Mouse (Mus musculus) liver, embryonic 15.5 days (tissue): ENCODE results near the gene Akain1. TPM values are rescaled to one million over a fixed set of nuclear protein-coding genes. Genes with fewer than 3 reads are reported as not detected.

Experiments
- ATAC-seq: fragments of 200-750 bp; cut with Nextera tagmentation; 2 replicates; pipeline ENCODE4 v1.8.0; 2017; ENCODE audit warnings: moderate number of reproducible peaks, mild to moderate bottlenecking, moderate library complexity; ENCODE audit not compliant: insufficient read depth
- H3K27ac ChIP-seq: fragments of 300-500 bp; sonication (generic); replicated peaks from 2 replicates; pipeline ENCODE4 v1.5.1; 2015; ENCODE audit warnings: mild to moderate bottlenecking, inconsistent platforms
- H3K27me3 ChIP-seq: fragments of 300-500 bp; sonication (generic); 2 replicates; pipeline ENCODE4 v1.6.1; 2015; ENCODE audit warnings: mild to moderate bottlenecking, inconsistent platforms
- H3K36me3 ChIP-seq: fragments of 300-500 bp; sonication (generic); replicated peaks from 2 replicates; pipeline ENCODE4 v1.6.1; 2015; ENCODE audit warnings: moderate library complexity, mild to moderate bottlenecking, inconsistent platforms
- H3K4me1 ChIP-seq: fragments of 300-500 bp; sonication (generic); replicated peaks from 2 replicates; pipeline ENCODE4 v1.6.1; 2015; ENCODE audit warnings: inconsistent platforms
- H3K4me2 ChIP-seq: fragments of 300-500 bp; sonication (generic); 2 replicates; pipeline ENCODE4 v1.6.1; 2015; ENCODE audit warnings: moderate library complexity, mild to moderate bottlenecking, inconsistent platforms
- H3K4me3 ChIP-seq: fragments of 300-500 bp; sonication (generic); replicated peaks from 2 replicates; pipeline ENCODE4 v1.5.1; 2015; ENCODE audit warnings: mild to moderate bottlenecking, inconsistent platforms
- H3K9ac ChIP-seq: fragments of 300-500 bp; sonication (generic); 2 replicates; pipeline ENCODE4 v1.6.1; 2015; ENCODE audit warnings: moderate library complexity, mild to moderate bottlenecking, inconsistent platforms
- H3K9me3 ChIP-seq: fragments of 300-500 bp; sonication (generic); replicated peaks from 2 replicates; pipeline ENCODE4 v1.6.1; 2016; ENCODE audit warnings: inconsistent platforms
- WGBS: fragments of 180-500 bp; shearing (Covaris S2); methylation state at CpG from one replicate; pipeline ENCODE4 v1.1.7; 2015; ENCODE audit warnings: mixed read lengths; ENCODE audit not compliant: insufficient replicate concordance; 5-methylcytosine and 5-hydroxymethylcytosine counted together
- polyA plus RNA-seq: library from polyadenylated mRNA; unstranded; fragments of >200 nt; fragmentation: Nextera tagmentation; extraction: Ambion mirVana; gene quantifications from 2 replicates; pipeline ENCODE4 v1.2.1, GENCODE M21; 2015

Akain1 gene
- polyA plus RNA-seq = not detected in 2 replicates

GRCm38 (mm10) chr17:69438990-69439491, at the start of gene Akain1:
Gene Akain1 (plus strand): TSS chr17:69439326.
- H3K9ac ChIP-seq = no peak within 1 kb of the TSS
- H3K4me3 ChIP-seq = peak within 1 kb of the TSS; percentile 36
- H3K9me3 ChIP-seq = no peaks in the 10 kb centered on the region
- peaks cover 11% of the 10 kb centered on the region for H3K4me1 ChIP-seq
- no peaks in the 10 kb centered on the region for H3K36me3 ChIP-seq
- peak; percentile 76 for ATAC-seq
- H3K27me3 ChIP-seq = peaks cover 47% of the 10 kb centered on the region
- WGBS = under 1% methylated on average over 44 of the region's 44 CpGs
- no peak within 1 kb of the TSS for H3K27ac ChIP-seq
- peak within 1 kb of the TSS; percentile 58 for H3K4me2 ChIP-seq

DNA sequence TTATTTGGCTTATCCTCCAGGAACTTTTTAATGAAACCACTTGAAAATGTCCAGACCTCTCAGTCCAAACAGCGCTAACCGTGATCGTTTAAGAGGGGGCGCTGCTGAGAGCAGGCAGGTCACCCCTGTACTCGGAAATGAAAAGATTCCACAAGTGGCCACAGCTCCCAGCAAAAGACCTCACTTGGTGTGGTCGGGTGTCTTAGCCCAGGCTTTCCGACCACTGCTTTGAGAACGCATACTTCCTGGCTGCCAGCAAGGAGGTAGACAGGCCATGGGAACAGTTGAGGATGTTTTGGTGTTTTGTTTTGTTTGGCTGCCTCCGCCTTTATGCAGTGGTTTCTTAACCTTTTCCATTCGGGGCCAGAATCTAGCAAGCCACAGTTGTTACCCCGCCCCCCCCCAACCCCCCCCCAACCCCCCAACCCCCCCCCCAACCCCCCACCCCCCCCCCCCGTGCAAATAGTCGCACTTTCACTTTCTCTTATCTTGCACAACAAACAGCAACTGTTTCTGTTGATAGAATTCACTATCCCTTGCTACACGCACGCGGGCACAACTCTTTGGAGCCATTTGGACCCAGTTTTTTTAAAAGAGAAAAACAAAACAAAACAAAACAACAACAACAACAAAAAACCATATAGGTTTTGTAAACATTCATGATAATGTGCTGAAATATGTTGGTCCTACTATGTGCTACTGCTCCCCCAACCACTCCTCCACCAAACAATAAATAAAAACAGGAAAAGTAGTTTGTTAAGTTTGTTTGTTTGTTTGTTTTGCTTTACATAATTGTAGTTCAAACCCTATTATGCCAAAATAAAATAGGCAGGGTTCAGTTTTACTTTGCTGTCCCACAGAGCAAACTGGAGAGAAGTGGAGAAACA, 42.7 kb upstream of the Akain1 start:
- Histone ChIP-seq H3K9ac (peak overlapping the region; percentile 64), H3K27ac (peak overlapping the region; percentile 79), H3K4me1 (peaks cover 28% of the 10 kb centered on the region), H3K27me3 (no peaks in the 10 kb centered on the region), H3K36me3 (no peaks in the 10 kb centered on the region), H3K4me3 (peak overlapping the region; percentile 50), H3K4me2 (peak overlapping the region; percentile 74), H3K9me3 (no peaks in the 10 kb centered on the region)
- 9% methylated on average over 16 of the region's 16 CpGs for WGBS
- ATAC-seq = peak; percentile 68

DNA sequence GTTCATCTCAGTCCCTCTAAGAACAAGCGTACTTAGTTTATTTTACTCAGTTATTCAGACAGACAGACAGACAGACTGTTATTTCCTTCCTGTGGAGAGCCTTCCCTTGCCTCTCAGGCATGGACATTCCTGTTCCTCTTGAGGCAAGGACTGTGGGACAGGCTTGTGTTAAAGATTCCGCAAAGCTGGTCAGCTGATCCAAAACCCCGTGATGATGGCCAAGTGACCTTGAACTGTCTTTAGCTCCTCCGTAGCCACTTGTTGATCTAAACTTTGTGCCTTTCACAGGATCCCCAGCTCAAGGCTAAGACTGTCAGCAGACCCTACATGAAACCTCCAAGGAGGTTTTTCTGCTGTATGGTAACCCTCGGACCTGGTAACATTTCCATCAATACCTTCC, 42.0 kb upstream of the Akain1 start:
- WGBS = 48% methylated on average over 5 of the region's 5 CpGs
- H3K4me2 ChIP-seq = peak overlapping the region; percentile 74
- H3K36me3 ChIP-seq = no peaks in the 10 kb centered on the region
- 0 out of 2 replicates have a peak, but pooled peaks have one; percentile 10 for ATAC-seq
- H3K9ac ChIP-seq = no peak overlapping the region
- H3K27me3 ChIP-seq = no peaks in the 10 kb centered on the region
- H3K4me3 ChIP-seq = no peak overlapping the region
- H3K4me1 ChIP-seq = peaks cover 28% of the 10 kb centered on the region
- H3K9me3 ChIP-seq = no peaks in the 10 kb centered on the region
- H3K27ac ChIP-seq = peak overlapping the region; percentile 57; the same call in 1 of the 2 replicates

GRCm38 (mm10) chr17:69398092-69398491, 41.0 kb upstream of the Akain1 start:
- Histone ChIP-seq H3K27me3 (no peaks in the 10 kb centered on the region), H3K4me2 (no peak overlapping the region), H3K4me1 (peaks cover 28% of the 10 kb centered on the region), H3K27ac (peak overlapping the region; percentile 14; the same call in 1 of the 2 replicates), H3K36me3 (no peaks in the 10 kb centered on the region), H3K9me3 (no peaks in the 10 kb centered on the region), H3K9ac (no peak overlapping the region), H3K4me3 (no peak overlapping the region)
- no peak for ATAC-seq

- Histone ChIP-seq H3K9me3 (no peaks in the 10 kb centered on the region), H3K27ac (no peak overlapping the region), H3K36me3 (no peaks in the 10 kb centered on the region), H3K9ac (no peak overlapping the region), H3K4me3 (no peak overlapping the region), H3K27me3 (no peaks in the 10 kb centered on the region), H3K4me1 (peaks cover 18% of the 10 kb centered on the region), H3K4me2 (no peak overlapping the region)
- WGBS = 45% methylated on average over 2 of the region's 2 CpGs
- no peak for ATAC-seq
Observed at GRCm38 (mm10) chr17:69401146-69401545, 38.0 kb upstream of the Akain1 start.

GRCm38 (mm10) chr17:69416163-69416562, 23.0 kb upstream of the Akain1 start:
- peak overlapping the region; percentile 89 for H3K27ac ChIP-seq
- H3K9me3 ChIP-seq = no peaks in the 10 kb centered on the region
- peak overlapping the region; percentile 83 for H3K4me2 ChIP-seq
- H3K4me1 ChIP-seq = peaks cover 21% of the 10 kb centered on the region
- H3K27me3 ChIP-seq = no peaks in the 10 kb centered on the region
- H3K9ac ChIP-seq = peak overlapping the region; percentile 72
- H3K36me3 ChIP-seq = no peaks in the 10 kb centered on the region
- peak overlapping the region; percentile 88 for H3K4me3 ChIP-seq
- no peak for ATAC-seq

- peak; percentile 100 for ATAC-seq
- Histone ChIP-seq H3K9ac (peak overlapping the region; percentile 72), H3K4me2 (peak overlapping the region; percentile 83), H3K4me1 (peaks cover 21% of the 10 kb centered on the region), H3K27ac (peak overlapping the region; percentile 89), H3K27me3 (no peaks in the 10 kb centered on the region), H3K9me3 (no peaks in the 10 kb centered on the region), H3K4me3 (peak overlapping the region; percentile 88), H3K36me3 (no peaks in the 10 kb centered on the region)
- WGBS = under 1% methylated on average over 56 of the region's 56 CpGs
Observed at GRCm38 (mm10) chr17:69416920-69417661, 22.0 kb upstream of the Akain1 start.

DNA sequence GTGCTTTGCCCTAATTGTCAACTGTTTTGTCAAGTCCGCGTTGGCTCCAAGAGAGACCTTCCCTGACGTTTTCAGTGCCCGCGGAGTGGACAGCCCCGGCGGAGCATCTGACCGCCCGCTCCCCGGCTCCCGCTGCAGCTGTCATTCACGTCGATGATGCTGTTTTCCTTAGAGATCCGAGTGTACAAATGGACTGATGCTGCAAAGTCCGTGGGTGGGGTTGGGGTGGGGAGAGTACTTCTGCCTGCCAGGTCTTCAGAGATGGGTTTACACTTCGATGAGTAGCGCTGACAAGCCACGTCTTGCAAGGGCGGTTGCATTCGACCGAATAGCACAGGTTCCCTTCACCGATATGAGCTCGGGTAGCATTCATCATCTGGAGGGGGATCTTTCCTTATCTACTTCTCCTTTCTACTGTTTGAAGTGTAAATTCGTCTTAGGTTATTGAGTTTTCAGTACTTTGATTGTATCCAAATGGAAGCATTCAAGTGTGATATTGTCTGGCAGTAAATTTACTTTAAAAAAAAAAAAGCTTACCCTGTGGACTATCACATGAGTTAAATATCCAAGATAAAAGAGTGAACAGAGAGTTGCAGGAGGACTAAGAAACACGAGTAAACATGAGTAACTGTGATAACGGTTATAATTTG, 21.3 kb upstream of the Akain1 start:
- peak; percentile 41 for ATAC-seq
- Histone ChIP-seq H3K4me3 (peak overlapping the region; percentile 88), H3K27ac (peak overlapping the region; percentile 89), H3K9me3 (no peaks in the 10 kb centered on the region), H3K4me1 (peaks cover 23% of the 10 kb centered on the region), H3K27me3 (no peaks in the 10 kb centered on the region), H3K9ac (peak overlapping the region; percentile 72), H3K4me2 (peak overlapping the region; percentile 83), H3K36me3 (no peaks in the 10 kb centered on the region)
- 2% methylated on average over 26 of the region's 26 CpGs for WGBS

DNA sequence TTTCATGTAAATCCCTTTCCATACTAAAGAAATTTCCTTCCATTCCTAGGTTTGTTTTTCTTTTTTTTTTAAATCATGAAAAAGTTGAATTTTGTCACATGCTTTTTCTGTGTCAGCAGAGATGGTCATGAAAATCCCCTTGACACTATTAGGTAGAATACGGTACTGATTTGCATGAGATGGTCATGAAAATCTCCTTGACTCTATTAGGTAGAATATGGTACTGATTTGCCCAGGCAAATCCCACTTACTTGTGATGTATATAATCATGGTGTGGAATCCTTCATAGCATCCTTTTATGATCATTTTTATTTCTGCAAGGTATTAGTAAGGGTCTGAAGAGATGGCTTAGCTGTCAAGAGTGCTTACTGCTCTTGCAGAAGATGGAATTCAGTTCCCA, 17.5 kb upstream of the Akain1 start:
- no peak overlapping the region for H3K4me3 ChIP-seq
- ATAC-seq = no peak
- WGBS = 21% methylated on average over 1 of the region's 1 CpGs
- no peaks in the 10 kb centered on the region for H3K36me3 ChIP-seq
- H3K27me3 ChIP-seq = no peaks in the 10 kb centered on the region
- no peak overlapping the region for H3K4me2 ChIP-seq
- H3K9ac ChIP-seq = no peak overlapping the region
- peaks cover 13% of the 10 kb centered on the region for H3K4me1 ChIP-seq
- H3K9me3 ChIP-seq = no peaks in the 10 kb centered on the region
- H3K27ac ChIP-seq = no peak overlapping the region

GRCm38 (mm10) chr17:69437836-69438235, 1.3 kb upstream of the Akain1 start:
- WGBS = 59% methylated on average over 5 of the region's 5 CpGs
- Histone ChIP-seq H3K4me2 (no peak overlapping the region), H3K27me3 (peaks cover 47% of the 10 kb centered on the region)

DNA sequence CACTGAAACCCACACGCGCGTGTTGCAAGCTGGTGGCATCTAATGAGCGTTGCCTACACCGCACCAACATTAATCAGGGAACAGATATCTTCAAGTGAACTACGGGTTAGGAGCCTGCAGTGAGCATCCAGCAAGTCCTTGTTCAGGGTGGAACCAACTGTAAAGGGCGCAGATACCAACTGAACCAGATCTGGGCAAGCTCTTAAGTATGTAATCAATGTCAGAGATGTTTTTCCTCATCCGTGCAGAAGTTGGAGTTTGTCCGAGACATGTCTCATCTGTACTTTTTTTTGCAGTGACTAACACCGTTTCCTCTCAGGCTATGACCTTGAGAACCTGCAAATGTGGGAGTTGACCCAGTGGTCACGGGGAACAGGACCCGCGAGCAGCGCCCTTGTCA, 640 bp upstream of the Akain1 start:
- no peak overlapping the region for H3K27ac ChIP-seq
- H3K4me2 ChIP-seq = peak overlapping the region; percentile 58
- no peak for ATAC-seq
- 30% methylated on average over 14 of the region's 14 CpGs for WGBS
- H3K4me3 ChIP-seq = no peak overlapping the region
- H3K4me1 ChIP-seq = peaks cover 11% of the 10 kb centered on the region
- no peak overlapping the region for H3K9ac ChIP-seq
- H3K27me3 ChIP-seq = peaks cover 47% of the 10 kb centered on the region
- H3K9me3 ChIP-seq = no peaks in the 10 kb centered on the region
- H3K36me3 ChIP-seq = no peaks in the 10 kb centered on the region

More at GRCm38 (mm10) chr17:69437836-69438235, 1.3 kb upstream of the Akain1 start:
- H3K9ac ChIP-seq = no peak overlapping the region
- no peak overlapping the region for H3K27ac ChIP-seq
- H3K9me3 ChIP-seq = no peaks in the 10 kb centered on the region
- H3K4me1 ChIP-seq = peaks cover 11% of the 10 kb centered on the region
- H3K36me3 ChIP-seq = no peaks in the 10 kb centered on the region
- H3K4me3 ChIP-seq = no peak overlapping the region
- no peak for ATAC-seq
